Mouse (Mus musculus) stomach, embryonic 14.5 days (tissue): ENCODE measurements around the gene Xpo6. TPM values are rescaled to one million over a fixed set of nuclear protein-coding genes. Genes with fewer than 3 reads are reported as not detected.

Experiments
- ATAC-seq: fragments of 200-750 bp; cut with Nextera tagmentation; 2 replicates; pipeline ENCODE4 v1.8.0; 2017; ENCODE audit warnings: low read depth, moderate TSS enrichment; ENCODE audit not compliant: insufficient number of reproducible peaks, insufficient read depth, low FRiP score
- H3K27ac ChIP-seq: fragments of 300-500 bp; sonication (generic); 2 replicates; pipeline ENCODE4 v1.5.1; 2014; ENCODE audit warnings: mild to moderate bottlenecking, low read length, moderate library complexity, mixed read lengths
- H3K27me3 ChIP-seq: fragments of 300-500 bp; sonication (generic); 2 replicates; pipeline ENCODE4 v1.6.1; 2014; ENCODE audit warnings: low read length, control low read depth, mixed read lengths; ENCODE audit not compliant: control insufficient read depth, insufficient read depth
- H3K36me3 ChIP-seq: fragments of 300-500 bp; sonication (generic); 2 replicates; pipeline ENCODE4 v1.6.1; 2014; ENCODE audit warnings: mild to moderate bottlenecking, control low read depth, low read length, moderate library complexity, mixed read lengths; ENCODE audit not compliant: control insufficient read depth, insufficient read depth
- H3K4me1 ChIP-seq: fragments of 300-500 bp; sonication (generic); 2 replicates; pipeline ENCODE4 v1.6.1; 2014; ENCODE audit warnings: low read length, control low read depth, mixed read lengths; ENCODE audit not compliant: control insufficient read depth, insufficient read depth
- H3K4me2 ChIP-seq: fragments of 300-500 bp; sonication (generic); replicated peaks from 2 replicates; pipeline ENCODE4 v1.6.1; 2014; ENCODE audit warnings: low read depth, low read length, control low read depth
- H3K4me3 ChIP-seq: fragments of 300-500 bp; sonication (generic); 2 replicates; pipeline ENCODE4 v1.5.1; 2014; ENCODE audit warnings: low read depth, low read length, control low read depth
- H3K9ac ChIP-seq: fragments of 300-500 bp; sonication (generic); replicated peaks from 2 replicates; pipeline ENCODE4 v1.6.1; 2014; ENCODE audit warnings: low read depth, mild to moderate bottlenecking, control low read depth, low read length, moderate library complexity, mixed read lengths
- H3K9me3 ChIP-seq: fragments of 300-500 bp; sonication (generic); 2 replicates; pipeline ENCODE4 v1.6.1; 2016; ENCODE audit warnings: low read depth, low read length, control low read depth; ENCODE audit not compliant: control insufficient read depth
- WGBS: fragments of 180-500 bp; shearing (Covaris S2); extraction: QIAGEN DNeasy Blood & Tissue Kit; methylation state at CpG from one replicate; pipeline ENCODE4 v1.1.7; 2014; 5-methylcytosine and 5-hydroxymethylcytosine counted together
- polyA plus RNA-seq: library from polyadenylated mRNA; unstranded; fragments of >200 nt; fragmentation: Nextera tagmentation; extraction: Ambion mirVana; gene quantifications from 2 replicates; pipeline ENCODE4 v1.2.1, GENCODE M21; 2014

The Xpo6 gene
- polyA plus RNA-seq, 1 experiment from 2014 or later, result 65.9 TPM

DNA sequence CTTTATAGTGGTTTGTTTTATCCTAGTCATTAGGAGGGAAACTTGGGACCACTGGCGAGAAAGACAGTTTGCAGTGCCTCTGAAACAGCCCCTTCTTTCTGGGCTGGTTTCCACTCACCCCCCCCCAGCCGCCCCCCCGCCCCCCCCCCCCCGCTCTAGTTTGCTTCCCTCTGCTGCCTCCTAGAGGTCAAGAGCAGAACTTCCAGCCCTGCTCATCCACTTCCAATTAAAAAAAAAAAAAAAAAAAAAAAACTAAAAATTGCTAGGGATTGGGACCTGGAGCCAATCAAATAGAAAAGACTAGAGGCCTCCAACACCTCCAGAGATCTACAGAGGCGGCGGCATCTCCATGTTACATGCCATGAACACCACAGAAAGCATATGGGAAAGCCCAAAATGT lies 112.1 kb downstream of the Xpo6 start:
- Histone ChIP-seq H3K4me1 (peaks cover 6% of the 10 kb centered on the region; the same call in 1 of the 2 replicates), H3K27me3 (peaks cover 11% of the 10 kb centered on the region; the same call in 1 of the 2 replicates), H3K4me2 (no peak overlapping the region), H3K36me3 (no peaks in the 10 kb centered on the region), H3K4me3 (no peak overlapping the region), H3K9me3 (no peaks in the 10 kb centered on the region), H3K27ac (no peak overlapping the region), H3K9ac (no peak overlapping the region)
- no peak for ATAC-seq
- 19% methylated on average over 5 of the region's 6 CpGs for WGBS

DNA sequence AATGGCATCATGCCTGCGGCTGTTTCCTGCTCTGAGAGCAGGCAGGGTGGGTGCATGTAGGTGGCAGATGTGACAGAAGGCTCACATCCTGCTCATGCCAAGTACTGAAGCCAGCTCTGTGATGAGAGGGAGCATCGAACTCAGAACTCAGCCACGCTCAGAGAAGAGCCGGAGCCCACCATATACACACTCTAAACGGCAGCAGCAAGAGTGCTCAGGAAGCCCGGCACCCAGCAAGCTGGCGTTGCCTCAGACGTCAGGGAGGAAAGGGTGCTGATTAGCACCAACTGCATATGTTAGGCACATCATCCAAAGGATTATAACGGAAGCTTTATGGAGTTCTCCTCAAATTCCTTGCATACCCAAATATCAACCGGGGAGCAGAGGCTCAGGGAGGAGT lies 112.7 kb downstream of the Xpo6 start:
- Histone ChIP-seq H3K36me3 (no peaks in the 10 kb centered on the region), H3K27ac (no peak overlapping the region), H3K9ac (no peak overlapping the region), H3K4me3 (no peak overlapping the region), H3K9me3 (no peaks in the 10 kb centered on the region), H3K27me3 (peaks cover 15% of the 10 kb centered on the region), H3K4me2 (no peak overlapping the region), H3K4me1 (peaks cover 6% of the 10 kb centered on the region; the same call in 1 of the 2 replicates)
- ATAC-seq, result no peak
- WGBS, result 54% methylated on average over 10 of the region's 10 CpGs

DNA sequence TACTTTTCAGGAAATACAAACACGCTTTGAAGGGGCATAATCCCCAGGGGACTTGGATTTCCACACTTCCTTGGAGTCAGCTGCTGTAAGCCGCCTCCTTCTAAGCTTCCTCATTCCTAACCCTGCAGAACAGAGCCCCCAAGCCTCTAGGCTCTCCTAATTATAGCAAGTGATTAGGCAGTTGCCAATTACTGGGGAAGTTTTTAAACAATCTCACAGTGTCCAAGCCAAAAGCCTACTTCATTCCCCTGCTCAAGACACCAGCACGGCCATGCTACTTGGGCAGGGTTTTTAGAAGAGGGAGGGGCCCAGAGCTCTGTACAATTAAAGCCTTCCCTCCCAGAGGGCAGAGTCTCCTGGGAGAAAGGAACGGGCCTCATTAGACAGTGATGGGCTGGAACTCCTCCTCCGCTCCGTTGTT lies 114.0 kb downstream of the Xpo6 start:
- Histone ChIP-seq H3K4me1 (peaks cover 6% of the 10 kb centered on the region), H3K9me3 (no peaks in the 10 kb centered on the region), H3K4me2 (no peak overlapping the region), H3K36me3 (no peaks in the 10 kb centered on the region), H3K9ac (no peak overlapping the region), H3K27me3 (peaks cover 26% of the 10 kb centered on the region), H3K4me3 (no peak overlapping the region), H3K27ac (no peak overlapping the region)
- no peak for ATAC-seq
- WGBS, result 18% methylated on average over 6 of the region's 6 CpGs

DNA sequence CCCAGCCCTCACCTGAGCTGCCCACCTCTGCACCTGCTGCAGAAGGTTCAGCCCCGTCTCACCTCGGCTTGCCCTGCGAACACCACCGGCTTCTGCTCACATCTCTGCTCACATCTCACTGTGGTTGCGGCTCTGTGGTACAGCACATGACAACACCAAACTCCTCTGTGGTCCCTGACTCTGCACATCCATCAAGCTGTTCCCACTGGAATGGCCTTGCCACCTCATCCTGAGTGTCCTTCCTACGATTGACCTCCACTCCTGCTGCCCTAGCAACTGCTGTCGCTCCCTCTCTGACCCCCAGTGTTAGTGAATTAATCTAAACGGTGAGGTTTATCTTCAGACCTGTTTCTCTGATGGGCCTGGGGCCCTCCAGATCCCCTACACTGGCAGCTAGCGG lies 115.1 kb downstream of the Xpo6 start:
- Histone ChIP-seq H3K9ac (no peak overlapping the region), H3K36me3 (no peaks in the 10 kb centered on the region), H3K4me2 (no peak overlapping the region), H3K4me1 (peaks cover 6% of the 10 kb centered on the region), H3K27me3 (peaks cover 38% of the 10 kb centered on the region), H3K27ac (no peak overlapping the region), H3K9me3 (no peaks in the 10 kb centered on the region), H3K4me3 (no peak overlapping the region)
- WGBS, result 85% methylated on average over 9 of the region's 9 CpGs
- ATAC-seq, result no peak

DNA sequence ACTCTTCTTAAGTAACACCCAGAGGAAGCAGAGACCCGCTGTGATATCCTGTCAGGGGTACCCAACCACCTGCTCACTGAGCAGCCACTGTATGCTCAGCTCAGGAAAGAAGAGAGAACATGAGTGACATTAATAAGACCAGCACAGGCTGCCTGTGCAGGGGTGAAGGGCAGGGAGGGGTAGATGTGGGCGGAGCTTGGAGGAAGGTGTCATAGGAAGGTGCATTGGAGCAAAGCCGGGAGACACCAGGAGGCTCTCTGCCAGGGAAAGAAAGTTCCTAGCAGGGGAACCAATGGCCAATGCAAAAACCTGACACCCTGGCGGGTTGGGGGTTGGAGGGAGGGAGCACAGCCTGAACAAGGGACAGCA lies 116.3 kb downstream of the Xpo6 start:
- 24% methylated on average over 4 of the region's 4 CpGs for WGBS
- H3K27me3 ChIP-seq, result peaks cover 38% of the 10 kb centered on the region

DNA sequence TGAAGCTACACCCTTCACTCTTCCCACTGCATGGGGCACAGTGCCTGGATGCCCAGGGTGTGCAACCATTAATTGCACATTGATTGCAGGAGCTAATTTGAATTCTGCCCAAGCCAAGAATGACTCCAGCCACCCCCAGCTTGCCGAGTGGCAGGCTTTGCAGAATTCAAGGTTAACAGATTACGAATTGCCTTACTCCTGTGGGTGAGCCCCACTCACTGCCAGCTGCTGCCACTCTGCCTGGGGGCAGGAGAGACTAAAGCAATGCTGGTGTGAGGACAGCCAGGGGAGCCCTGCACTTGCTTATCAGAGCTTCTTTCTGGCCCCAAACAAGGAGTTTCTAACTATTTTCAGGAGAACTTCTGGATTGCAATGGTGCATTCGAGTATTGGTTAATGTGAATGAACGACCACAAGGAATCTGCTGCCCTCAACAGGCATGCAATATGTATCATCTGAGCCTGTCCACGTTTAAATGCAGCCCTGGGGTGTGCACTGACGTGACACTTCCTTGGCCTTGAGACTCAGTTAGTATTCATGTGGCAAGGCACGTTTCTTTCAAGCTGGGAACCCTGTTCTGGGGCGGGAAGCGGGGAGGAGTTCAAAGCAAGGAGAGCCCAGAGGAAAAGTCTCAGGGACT lies 116.8 kb downstream of the Xpo6 start:
- Histone ChIP-seq H3K27me3 (peaks cover 38% of the 10 kb centered on the region), H3K36me3 (no peaks in the 10 kb centered on the region), H3K4me1 (peaks cover 6% of the 10 kb centered on the region), H3K4me3 (no peak overlapping the region), H3K9ac (no peak overlapping the region), H3K27ac (no peak overlapping the region), H3K9me3 (no peaks in the 10 kb centered on the region), H3K4me2 (no peak overlapping the region)
- WGBS, result 20% methylated on average over 9 of the region's 9 CpGs
- no peak for ATAC-seq

More for the DNA sequence above, 116.3 kb downstream of the Xpo6 start:
- Histone ChIP-seq H3K9ac (no peak overlapping the region), H3K36me3 (no peaks in the 10 kb centered on the region), H3K9me3 (no peaks in the 10 kb centered on the region), H3K4me1 (peaks cover 6% of the 10 kb centered on the region), H3K4me3 (no peak overlapping the region), H3K27ac (no peak overlapping the region), H3K4me2 (no peak overlapping the region)
- ATAC-seq, result no peak

DNA sequence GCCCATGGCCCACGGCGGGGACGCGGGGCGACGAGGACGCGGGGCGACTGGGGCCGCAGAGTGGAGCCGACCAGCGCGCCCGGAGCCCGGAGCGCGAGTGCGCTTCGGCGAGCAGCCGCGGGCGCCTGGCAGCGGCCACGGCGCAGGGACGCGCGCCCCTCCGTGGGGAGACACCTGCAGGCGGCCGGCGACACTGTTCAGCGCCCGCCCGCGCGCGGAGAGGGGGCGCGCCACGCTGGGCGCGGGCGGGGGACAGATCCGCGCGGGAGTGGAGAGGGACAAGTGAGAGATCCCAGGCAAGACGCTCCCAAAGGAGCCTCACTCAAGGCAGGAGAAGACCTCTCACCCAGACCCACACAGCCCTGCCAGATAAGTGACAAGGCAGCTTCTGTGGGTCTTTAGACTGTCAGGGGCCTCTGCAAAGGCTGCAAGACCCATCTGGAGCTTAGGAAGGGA lies 118.0 kb downstream of the Xpo6 start, which contains the start of gene Gsg1l:
TSS of gene Gsg1l (minus strand) at position 126 of the 456 bp plus-strand sequence.
- ATAC-seq, result no peak
- Histone ChIP-seq H3K27me3 (peaks cover 38% of the 10 kb centered on the region), H3K27ac (no peak within 1 kb of the TSS)

DNA sequence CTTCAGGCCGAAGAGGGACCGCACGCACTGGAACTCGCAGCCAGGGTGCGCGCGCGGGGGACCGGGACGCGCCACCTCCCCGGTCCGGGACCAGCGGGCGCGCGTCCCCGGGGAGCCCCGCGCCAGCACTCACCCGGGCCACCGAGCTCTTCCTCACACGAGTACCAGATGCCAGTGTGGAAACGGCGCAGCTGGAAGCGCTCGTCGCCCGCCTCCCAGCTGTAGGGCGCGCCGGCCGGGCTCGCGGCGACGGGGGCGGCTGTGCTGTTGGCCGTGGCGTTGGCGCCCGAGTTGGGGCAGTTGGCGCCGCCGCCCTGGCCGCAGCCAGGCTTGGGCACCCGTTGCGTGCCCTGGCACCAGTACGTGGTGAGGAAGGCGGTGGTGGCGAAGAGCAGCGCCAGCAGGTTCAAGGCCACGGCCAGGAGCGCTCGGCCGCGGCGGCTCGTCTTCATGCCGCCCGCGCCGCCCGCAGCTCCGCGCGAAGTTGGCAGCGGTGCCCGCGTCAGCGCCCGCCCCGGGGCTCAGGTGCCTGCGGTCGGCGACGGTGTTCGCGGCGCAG lies 118.5 kb downstream of the Xpo6 start:
- Histone ChIP-seq H3K9me3 (no peaks in the 10 kb centered on the region), H3K36me3 (no peaks in the 10 kb centered on the region), H3K4me1 (peaks cover 6% of the 10 kb centered on the region), H3K27ac (no peak overlapping the region), H3K4me3 (peak overlapping the region; percentile 51), H3K27me3 (peaks cover 38% of the 10 kb centered on the region), H3K9ac (no peak overlapping the region; the same call in 1 of the 2 replicates), H3K4me2 (peak overlapping the region; percentile 99)
- ATAC-seq, result no peak
- WGBS, result under 1% methylated on average over 71 of the region's 80 CpGs

More for the DNA sequence above, 118.0 kb downstream of the Xpo6 start, which contains the start of gene Gsg1l:
- Histone ChIP-seq H3K4me3 (peak within 1 kb of the TSS; percentile 51), H3K9ac (no peak within 1 kb of the TSS; the same call in 1 of the 2 replicates), H3K36me3 (no peaks in the 10 kb centered on the region), H3K4me1 (peaks cover 6% of the 10 kb centered on the region), H3K4me2 (peak within 1 kb of the TSS; percentile 99), H3K9me3 (no peaks in the 10 kb centered on the region)
- WGBS, result 0% methylated on average over 49 of the region's 49 CpGs
